Mouse (Mus musculus): ENCODE measurements around the gene Cabp2. TPM values are rescaled to one million over a fixed set of nuclear protein-coding genes. Genes with fewer than 3 reads are reported as not detected.

Gene Cabp2
- total RNA-seq, 1 experiment = not detected

DNA sequence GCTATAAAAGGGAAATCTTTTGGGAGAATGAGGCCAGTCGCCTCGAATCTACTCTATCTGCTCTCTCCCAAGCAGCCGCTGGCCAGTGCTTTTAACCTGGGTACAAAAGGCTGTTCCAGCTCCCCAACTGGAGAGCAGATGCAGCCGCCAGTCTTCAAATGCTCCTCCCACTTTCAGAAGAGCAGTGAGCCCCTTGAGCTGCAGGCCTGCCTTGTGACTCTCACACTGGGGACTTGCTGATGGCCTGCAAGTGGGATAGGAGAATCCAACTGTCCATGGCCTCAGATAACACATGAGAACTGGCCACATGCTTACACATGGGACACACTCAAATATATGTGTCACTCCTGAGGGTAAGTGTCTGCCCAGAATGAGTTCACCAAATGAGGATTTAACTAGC is 24.7 kb upstream of the Cabp2 start:
- H3K9ac ChIP-seq (ENCODE audit: insufficient read depth, low read depth, low read length, poor library complexity, severe bottlenecking) = peak overlapping the region; percentile 19; the same call in 1 of the 2 replicates
- H3K4me3 ChIP-seq (ENCODE audit: insufficient read depth in 1 of 2, low read depth in 1 of 2, low read length in 2 of 2, poor library complexity in 1 of 2, severe bottlenecking in 1 of 2) = no peak overlapping the region
- in situ Hi-C loops (cut with MboI; ENCODE audit: low sequenced_read_pairs in 2 of 2, unreplicated experiment in 2 of 2) = no loop called here
- peaks cover 16 to 36% of the 10 kb centered on the region in 2 experiments; a peak in 3 of 4 replicates for H3K4me1 ChIP-seq (ENCODE audit: control insufficient read depth in 2 of 2, insufficient read depth in 2 of 2, low read length in 2 of 2, poor library complexity in 1 of 2)
- TF ChIP-seq MAFK (IDR thresholded peaks at IDR 0.05; ENCODE audit: insufficient read depth, low read depth, low read length) = no peak
- TF ChIP-seq ZNF384 (IDR thresholded peaks at IDR 0.05; ENCODE audit: low read depth, low read length) = no peak
- TF ChIP-seq CHD2 (IDR thresholded peaks at IDR 0.05; ENCODE audit: low read depth, low read length) = no peak
- TF ChIP-seq HCFC1 (IDR thresholded peaks at IDR 0.05; ENCODE audit: borderline replicate concordance, insufficient read depth, low read length) = no peak
- TF ChIP-seq ZC3H11A (IDR thresholded peaks at IDR 0.05; ENCODE audit: borderline replicate concordance, low read depth, low read length) = no peak
- no peaks in the 10 kb centered on the region for H3K36me3 ChIP-seq (ENCODE audit: control insufficient read depth, insufficient read depth, low read length, poor library complexity, severe bottlenecking)
- H3K27ac ChIP-seq (ENCODE audit: insufficient read depth, low read depth, low read length, poor library complexity, severe bottlenecking) = no peak overlapping the region
- H3K9me3 ChIP-seq (ENCODE audit: control insufficient read depth, insufficient read depth, low read depth, low read length) = no peaks in the 10 kb centered on the region
- DNase-seq (ENCODE audit: low read depth, low spot score) = no peak

DNA sequence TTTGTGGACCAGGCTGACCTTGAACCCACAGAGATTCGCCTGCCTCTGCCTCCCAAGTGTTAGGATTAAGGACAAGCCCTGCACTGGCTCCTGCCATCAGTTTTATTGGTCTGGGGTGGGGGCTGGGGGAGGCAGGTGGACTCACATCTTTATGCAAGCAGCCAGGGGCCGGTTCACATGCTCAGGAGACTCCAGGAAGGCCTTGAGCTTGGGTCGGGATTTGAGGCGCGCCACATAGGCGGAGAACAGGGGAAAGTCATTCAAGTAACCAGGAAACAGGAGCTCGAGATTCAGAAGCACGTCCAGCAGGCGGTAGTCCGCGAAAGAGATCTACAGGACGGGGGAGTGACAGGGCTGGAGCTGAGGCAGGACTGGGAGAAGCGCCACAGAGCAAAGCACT is 24.0 kb upstream of the Cabp2 start:
- Histone ChIP-seq H3K36me3 (ENCODE audit: control insufficient read depth, insufficient read depth, low read length, poor library complexity, severe bottlenecking) (no peaks in the 10 kb centered on the region), H3K4me1 (ENCODE audit: control insufficient read depth in 2 of 2, insufficient read depth in 2 of 2, low read length in 2 of 2, poor library complexity in 1 of 2) (peaks cover 16 to 36% of the 10 kb centered on the region in 2 experiments; a peak in 3 of 4 replicates), H3K27ac (ENCODE audit: insufficient read depth, low read depth, low read length, poor library complexity, severe bottlenecking) (no peak overlapping the region), H3K9me3 (ENCODE audit: control insufficient read depth, insufficient read depth, low read depth, low read length) (no peaks in the 10 kb centered on the region), H3K9ac (ENCODE audit: insufficient read depth, low read depth, low read length, poor library complexity, severe bottlenecking) (no peak overlapping the region), H3K4me3 (ENCODE audit: insufficient read depth in 1 of 2, low read depth in 1 of 2, low read length in 2 of 2, poor library complexity in 1 of 2, severe bottlenecking in 1 of 2) (no peak overlapping the region)
- in situ Hi-C loops (cut with MboI; ENCODE audit: low sequenced_read_pairs in 2 of 2, unreplicated experiment in 2 of 2) = no loop called here
- TF ChIP-seq HCFC1 (IDR thresholded peaks at IDR 0.05; ENCODE audit: borderline replicate concordance, insufficient read depth, low read length) = no peak
- TF ChIP-seq CHD2 (IDR thresholded peaks at IDR 0.05; ENCODE audit: low read depth, low read length) = no peak
- TF ChIP-seq ZNF384 (IDR thresholded peaks at IDR 0.05; ENCODE audit: low read depth, low read length) = no peak
- no peak for TF ChIP-seq ZC3H11A (IDR thresholded peaks at IDR 0.05; ENCODE audit: borderline replicate concordance, low read depth, low read length)
- TF ChIP-seq MAFK (IDR thresholded peaks at IDR 0.05; ENCODE audit: insufficient read depth, low read depth, low read length) = no peak
- no peak for DNase-seq (ENCODE audit: low read depth, low spot score)

- Histone ChIP-seq H3K4me3 (ENCODE audit: insufficient read depth in 1 of 2, low read depth in 1 of 2, low read length in 2 of 2, poor library complexity in 1 of 2, severe bottlenecking in 1 of 2) (no peak overlapping the region), H3K27ac (ENCODE audit: insufficient read depth, low read depth, low read length, poor library complexity, severe bottlenecking) (no peak overlapping the region), H3K4me1 (ENCODE audit: control insufficient read depth in 2 of 2, insufficient read depth in 2 of 2, low read length in 2 of 2, poor library complexity in 1 of 2) (peaks cover 16 to 36% of the 10 kb centered on the region in 2 experiments; a peak in 3 of 4 replicates), H3K36me3 (ENCODE audit: control insufficient read depth, insufficient read depth, low read length, poor library complexity, severe bottlenecking) (no peaks in the 10 kb centered on the region), H3K9me3 (ENCODE audit: control insufficient read depth, insufficient read depth, low read depth, low read length) (no peaks in the 10 kb centered on the region), H3K9ac (ENCODE audit: insufficient read depth, low read depth, low read length, poor library complexity, severe bottlenecking) (no peak overlapping the region)
- no peak for DNase-seq (ENCODE audit: low read depth, low spot score)
- in situ Hi-C loops (cut with MboI; ENCODE audit: low sequenced_read_pairs in 2 of 2, unreplicated experiment in 2 of 2) = no loop called here
- TF ChIP-seq CHD2 (IDR thresholded peaks at IDR 0.05; ENCODE audit: low read depth, low read length) (no peak), HCFC1 (IDR thresholded peaks at IDR 0.05; ENCODE audit: borderline replicate concordance, insufficient read depth, low read length) (no peak), MAFK (IDR thresholded peaks at IDR 0.05; ENCODE audit: insufficient read depth, low read depth, low read length) (no peak), ZC3H11A (IDR thresholded peaks at IDR 0.05; ENCODE audit: borderline replicate concordance, low read depth, low read length) (no peak), ZNF384 (IDR thresholded peaks at IDR 0.05; ENCODE audit: low read depth, low read length) (no peak)
Measured at GRCm38 (mm10) chr19:4057962-4058361, 23.4 kb upstream of the Cabp2 start.

DNA sequence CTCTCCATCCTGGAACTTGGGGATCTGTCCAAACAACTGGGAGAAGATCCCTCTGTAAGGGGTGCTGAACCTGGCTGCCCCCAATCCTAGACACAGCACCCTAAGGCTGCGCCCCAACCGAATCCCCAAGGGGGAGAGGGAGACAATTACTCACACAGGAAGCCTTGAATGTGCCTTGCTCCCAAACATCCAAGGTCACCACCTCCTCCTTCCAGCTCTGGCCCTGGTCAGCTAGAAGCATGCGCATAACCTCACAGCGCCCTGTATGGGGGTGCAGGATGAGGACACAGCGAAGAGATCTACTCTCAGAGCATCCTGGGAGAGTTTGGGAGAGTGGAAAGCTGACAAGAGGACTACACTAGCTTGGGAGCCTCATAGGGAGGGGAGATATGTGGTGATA is 22.8 kb upstream of the Cabp2 start:
- Histone ChIP-seq H3K4me1 (ENCODE audit: control insufficient read depth in 2 of 2, insufficient read depth in 2 of 2, low read length in 2 of 2, poor library complexity in 1 of 2) (peaks cover 16 to 36% of the 10 kb centered on the region in 2 experiments; a peak in 3 of 4 replicates), H3K4me3 (ENCODE audit: insufficient read depth in 1 of 2, low read depth in 1 of 2, low read length in 2 of 2, poor library complexity in 1 of 2, severe bottlenecking in 1 of 2) (peak overlapping the region in 1 of 2 experiments; percentile 61; a peak in 1 of 4 replicates), H3K27ac (ENCODE audit: insufficient read depth, low read depth, low read length, poor library complexity, severe bottlenecking) (peak overlapping the region; percentile 9; the same call in 1 of the 2 replicates), H3K9ac (ENCODE audit: insufficient read depth, low read depth, low read length, poor library complexity, severe bottlenecking) (no peak overlapping the region), H3K9me3 (ENCODE audit: control insufficient read depth, insufficient read depth, low read depth, low read length) (no peaks in the 10 kb centered on the region), H3K36me3 (ENCODE audit: control insufficient read depth, insufficient read depth, low read length, poor library complexity, severe bottlenecking) (no peaks in the 10 kb centered on the region)
- TF ChIP-seq CHD2 (IDR thresholded peaks at IDR 0.05; ENCODE audit: low read depth, low read length) = no peak
- no peak for TF ChIP-seq HCFC1 (IDR thresholded peaks at IDR 0.05; ENCODE audit: borderline replicate concordance, insufficient read depth, low read length)
- TF ChIP-seq ZC3H11A (IDR thresholded peaks at IDR 0.05; ENCODE audit: borderline replicate concordance, low read depth, low read length) = no peak
- TF ChIP-seq ZNF384 (IDR thresholded peaks at IDR 0.05; ENCODE audit: low read depth, low read length) = no peak
- no peak for TF ChIP-seq MAFK (IDR thresholded peaks at IDR 0.05; ENCODE audit: insufficient read depth, low read depth, low read length)
- DNase-seq (ENCODE audit: low read depth, low spot score) = no peak
- in situ Hi-C loops (cut with MboI; ENCODE audit: low sequenced_read_pairs in 2 of 2, unreplicated experiment in 2 of 2) = no loop called here
